Mouse (Mus musculus): ENCODE data around the gene Bloc1s3. TPM values are rescaled to one million over a fixed set of nuclear protein-coding genes. Genes with fewer than 3 reads are reported as not detected.

Bloc1s3 gene
- total and polyA plus RNA-seq, 3 experiments, result 4.9 to 8.0 (median 6.7) TPM

GRCm38 (mm10) chr7:19469404-19469803 is 38.8 kb downstream of the Bloc1s3 start:
- DNase-seq (ENCODE audit: extremely low read depth), result no peak
- H3K9me3 ChIP-seq (replicated peaks; ENCODE audit: low read length), result peaks cover 11% of the 10 kb centered on the region
- no peaks in the 10 kb centered on the region for H3K36me3 ChIP-seq (replicated peaks in 1 of 2; ENCODE audit: control insufficient read depth in 1 of 2, insufficient read depth in 1 of 2, low read length in 1 of 2)
- no peak for TF ChIP-seq USF2 (conservative IDR thresholded peaks at IDR 0.05; ENCODE audit: low read depth, low read length)
- no peak for TF ChIP-seq MAFK (IDR thresholded peaks at IDR 0.05; ENCODE audit: insufficient replicate concordance, low read length)
- no peak for TF ChIP-seq MAX (IDR thresholded peaks at IDR 0.05; ENCODE audit: low read length)
- no peak for TF ChIP-seq POLR2AphosphoS2 (IDR thresholded peaks at IDR 0.05; ENCODE audit: low read depth, low read length)
- TF ChIP-seq TCF12 (IDR thresholded peaks at IDR 0.05; ENCODE audit: low read depth, low read length), result no peak
- TF ChIP-seq ZC3H11A (IDR thresholded peaks at IDR 0.05; ENCODE audit: low read depth, low read length), result no peak
- no peak for TF ChIP-seq MYC (IDR thresholded peaks at IDR 0.05; ENCODE audit: low read depth, low read length)
- no peak for TF ChIP-seq ELF1 (IDR thresholded peaks at IDR 0.05; ENCODE audit: low read depth, low read length)
- TF ChIP-seq MEF2A (IDR thresholded peaks at IDR 0.05; ENCODE audit: borderline replicate concordance, low read depth, low read length), result no peak
- TF ChIP-seq CHD1 (IDR thresholded peaks at IDR 0.05; ENCODE audit: low read depth, low read length), result no peak
- no peak for TF ChIP-seq IRF4 (IDR thresholded peaks at IDR 0.05; ENCODE audit: low read depth, low read length)
- no peak for TF ChIP-seq USF1 (IDR thresholded peaks at IDR 0.05; ENCODE audit: low read depth, low read length)
- no peak for TF ChIP-seq JUND (conservative IDR thresholded peaks at IDR 0.05; ENCODE audit: low read depth, low read length)
- TF ChIP-seq SIN3A (IDR thresholded peaks at IDR 0.05; ENCODE audit: low read length), result no peak
- in situ Hi-C loops (cut with MboI; ENCODE audit: low pct_ligation_motif_present, low pct_unique_long_range_greater_than_20kb, low sequenced_read_pairs), result no loop called here
- H3K4me1 ChIP-seq (ENCODE audit: control insufficient read depth in 1 of 2, insufficient read depth in 2 of 2), result peaks cover 5 to 24% of the 10 kb centered on the region in 2 experiments
- H3K79me2 ChIP-seq (replicated peaks; ENCODE audit: control insufficient read depth, extremely low read depth, insufficient read depth, poor library complexity, severe bottlenecking), result no peaks in the 10 kb centered on the region
- H3K27ac ChIP-seq (ENCODE audit: insufficient read depth, low read depth), result no peak overlapping the region
- no peak overlapping the region for H3K4me2 ChIP-seq (ENCODE audit: insufficient read depth, low read depth, poor library complexity, severe bottlenecking)
- H3K4me3 ChIP-seq (replicated peaks in 1 of 3; ENCODE audit: low read depth in 2 of 3, low read length in 2 of 3, poor library complexity in 1 of 3), result no peak overlapping the region
- H3K27me3 ChIP-seq (replicated peaks), result peaks cover 79% of the 10 kb centered on the region
- no peak overlapping the region for H3K9ac ChIP-seq (ENCODE audit: insufficient read depth, low read depth)
- dilution Hi-C loops (cut with MboI; ENCODE audit: extremely low pct_ligation_motif_present, extremely low pct_unique_long_range_greater_than_20kb, low sequenced_read_pairs), result no loop called here

- Histone ChIP-seq H3K4me3 (replicated peaks in 1 of 3; ENCODE audit: low read depth in 2 of 3, low read length in 2 of 3, poor library complexity in 1 of 3) (no peak overlapping the region), H3K4me1 (ENCODE audit: control insufficient read depth in 1 of 2, insufficient read depth in 2 of 2) (peaks cover 5 to 22% of the 10 kb centered on the region in 2 experiments), H3K79me2 (replicated peaks; ENCODE audit: control insufficient read depth, extremely low read depth, insufficient read depth, poor library complexity, severe bottlenecking) (no peaks in the 10 kb centered on the region), H3K27ac (ENCODE audit: insufficient read depth, low read depth) (no peak overlapping the region), H3K27me3 (replicated peaks) (peaks cover 74% of the 10 kb centered on the region), H3K36me3 (replicated peaks in 1 of 2; ENCODE audit: control insufficient read depth in 1 of 2, insufficient read depth in 1 of 2, low read length in 1 of 2) (no peaks in the 10 kb centered on the region), H3K9me3 (replicated peaks; ENCODE audit: low read length) (peaks cover 8% of the 10 kb centered on the region), H3K9ac (ENCODE audit: insufficient read depth, low read depth) (no peak overlapping the region), H3K4me2 (ENCODE audit: insufficient read depth, low read depth, poor library complexity, severe bottlenecking) (no peak overlapping the region)
- in situ Hi-C loops (cut with MboI; ENCODE audit: low pct_ligation_motif_present, low pct_unique_long_range_greater_than_20kb, low sequenced_read_pairs), result no loop called here
- TF ChIP-seq RCOR1 (conservative IDR thresholded peaks at IDR 0.05; ENCODE audit: low read depth, low read length) (no peak), POLR2A (IDR thresholded peaks at IDR 0.05; ENCODE audit: low read depth, low read length) (no peak), MEF2A (IDR thresholded peaks at IDR 0.05; ENCODE audit: borderline replicate concordance, low read depth, low read length) (no peak), ZMIZ1 (IDR thresholded peaks at IDR 0.05; ENCODE audit: low read depth, low read length) (no peak), MXI1 (IDR thresholded peaks at IDR 0.05; ENCODE audit: low read depth, low read length) (no peak), MAFK (IDR thresholded peaks at IDR 0.05; ENCODE audit: insufficient replicate concordance, low read length) (no peak), POLR2AphosphoS2 (IDR thresholded peaks at IDR 0.05; ENCODE audit: low read depth, low read length) (no peak), TCF12 (IDR thresholded peaks at IDR 0.05; ENCODE audit: low read depth, low read length) (no peak), MYC (IDR thresholded peaks at IDR 0.05; ENCODE audit: low read depth, low read length) (no peak), KAT2A (IDR thresholded peaks at IDR 0.05; ENCODE audit: insufficient replicate concordance, low read length) (no peak), NRF1 (IDR thresholded peaks at IDR 0.05; ENCODE audit: low read depth, low read length) (no peak), MAX (IDR thresholded peaks at IDR 0.05; ENCODE audit: low read length) (no peak)
- DNase-seq (ENCODE audit: extremely low read depth), result no peak
- dilution Hi-C loops (cut with MboI; ENCODE audit: extremely low pct_ligation_motif_present, extremely low pct_unique_long_range_greater_than_20kb, low sequenced_read_pairs), result no loop called here
Measured at GRCm38 (mm10) chr7:19468279-19468678, 39.9 kb downstream of the Bloc1s3 start.

All from CH12.LX (cell line).